Mouse (Mus musculus): ENCODE results near the gene Nme7. TPM values are rescaled to one million over a fixed set of nuclear protein-coding genes. Genes with fewer than 3 reads are reported as not detected.
A peak's percentile ranks its signal among the peaks of the same experiment; 100 is the strongest.

The Nme7 gene
- polyA plus RNA-seq (2012; ENCODE audit: insufficient read depth, insufficient read length, low replicate concordance, missing spikeins): not detected in 2 replicates

DNA sequence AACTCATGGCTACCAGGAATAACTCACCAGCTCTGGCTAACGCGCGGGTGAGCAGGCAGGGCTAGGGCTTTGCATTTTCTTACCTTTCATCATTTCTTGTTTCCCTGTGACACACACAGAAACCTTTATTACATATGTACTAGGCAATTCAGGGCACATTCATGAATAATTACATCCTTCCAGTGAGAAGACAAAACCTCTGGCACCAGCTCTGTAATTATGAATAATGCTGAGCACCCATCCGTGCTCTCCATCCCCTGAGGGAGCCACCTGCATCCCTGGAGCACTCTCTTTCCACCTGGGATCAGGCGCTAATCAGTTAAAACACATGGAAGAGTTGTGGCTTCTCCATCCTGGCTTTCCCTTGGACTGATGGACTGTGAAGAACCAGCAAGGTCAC is at the start of gene Nme7:
Gene Nme7, plus strand, starts transcription at position 301 of the 400 bp plus-strand sequence.
- Histone ChIP-seq H3K27ac (ENCODE audit: insufficient read depth, low read depth, low read length) (no peak within 1 kb of the TSS), H3K4me3 (ENCODE audit: insufficient read depth, low read depth, low read length) (no peak within 1 kb of the TSS), H3K4me1 (ENCODE audit: control insufficient read depth, insufficient read depth, low read length) (peaks cover 5% of the 10 kb centered on the region; the same call in 1 of the 2 replicates)
- TF ChIP-seq POLR2A (IDR thresholded peaks at IDR 0.05; ENCODE audit: insufficient read depth, low read depth, low read length): no peak
- TF ChIP-seq CTCF (IDR thresholded peaks at IDR 0.05; ENCODE audit: insufficient read depth, low read depth, low read length): no peak
- WGBS: 34% methylated on average over 5 of the region's 5 CpGs

DNA sequence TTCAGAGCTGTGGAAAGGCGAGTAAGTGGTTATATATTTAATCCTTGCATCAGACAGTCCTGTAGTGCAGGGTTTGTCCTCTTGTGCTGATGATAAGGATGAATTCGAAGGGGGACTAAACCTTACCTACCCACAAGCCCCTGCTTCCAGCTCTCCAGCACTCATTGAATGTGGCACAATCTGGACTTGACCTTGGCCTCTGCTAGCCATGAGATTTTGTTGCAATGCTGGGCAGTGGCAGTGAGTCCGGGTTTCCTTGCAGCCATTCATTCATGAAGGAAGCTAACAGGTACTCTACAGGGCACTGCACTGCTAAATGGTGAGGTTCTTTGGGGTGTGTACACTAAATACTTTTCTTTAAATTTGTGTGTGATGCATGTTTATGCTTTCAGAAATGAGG is 49.1 kb upstream of the Nme7 start:
- no peak for TF ChIP-seq POLR2A (IDR thresholded peaks at IDR 0.05; ENCODE audit: insufficient read depth, low read depth, low read length)
- TF ChIP-seq CTCF (IDR thresholded peaks at IDR 0.05; ENCODE audit: insufficient read depth, low read depth, low read length): no peak
- no peak overlapping the region for H3K27ac ChIP-seq (ENCODE audit: insufficient read depth, low read depth, low read length)
- H3K4me3 ChIP-seq (ENCODE audit: insufficient read depth, low read depth, low read length): no peak overlapping the region
- no peaks in the 10 kb centered on the region for H3K4me1 ChIP-seq (ENCODE audit: control insufficient read depth, insufficient read depth, low read length)
- 84% methylated on average over 3 of the region's 3 CpGs for WGBS

DNA sequence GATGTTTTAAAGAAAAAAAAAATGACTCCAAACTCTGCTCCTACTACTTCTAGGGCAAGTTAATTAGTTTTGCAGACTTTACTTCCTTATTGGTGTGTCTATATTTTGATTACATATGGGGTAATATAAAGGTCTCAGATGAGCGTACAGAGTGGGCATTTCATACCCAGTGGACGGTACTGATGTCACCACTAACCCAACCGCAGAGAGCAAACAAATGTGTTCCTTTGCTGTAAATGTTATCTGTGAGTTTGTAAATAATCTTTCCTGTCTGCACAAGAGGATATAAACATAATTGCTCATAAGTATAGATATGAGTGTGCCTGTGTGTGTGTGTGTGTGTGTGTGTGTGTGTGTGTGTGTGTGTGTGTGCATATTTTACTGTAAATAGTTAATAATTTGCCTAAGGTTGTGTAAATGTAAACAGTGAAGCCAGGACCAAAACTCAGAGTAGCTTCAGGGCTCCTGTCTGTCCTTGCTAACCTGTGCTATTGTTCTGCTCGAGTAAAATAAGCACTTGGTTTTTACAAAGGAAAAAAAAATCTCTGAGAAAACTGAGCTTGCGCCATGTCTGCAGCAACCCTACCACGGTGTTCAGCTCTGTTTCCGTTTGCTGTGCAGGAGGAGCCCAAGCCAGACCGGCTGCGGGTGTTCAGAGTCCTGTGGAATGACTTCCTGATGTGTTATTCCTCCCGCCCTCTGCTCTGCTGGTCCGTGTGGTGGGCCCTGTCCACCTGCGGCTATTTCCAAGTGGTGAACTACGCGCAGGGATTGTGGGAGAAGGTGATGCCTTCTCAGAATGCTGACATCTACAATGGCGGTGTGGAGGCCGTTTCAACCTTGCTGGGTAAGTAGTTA is 43.5 kb upstream of the Nme7 start:
- H3K4me3 ChIP-seq (ENCODE audit: insufficient read depth, low read depth, low read length): no peak overlapping the region
- no peak overlapping the region for H3K27ac ChIP-seq (ENCODE audit: insufficient read depth, low read depth, low read length)
- H3K4me1 ChIP-seq (ENCODE audit: control insufficient read depth, insufficient read depth, low read length): peaks cover 3% of the 10 kb centered on the region; the same call in 1 of the 2 replicates
- 88% methylated on average over 16 of the region's 16 CpGs for WGBS
- no peak for TF ChIP-seq CTCF (IDR thresholded peaks at IDR 0.05; ENCODE audit: insufficient read depth, low read depth, low read length)
- no peak for TF ChIP-seq POLR2A (IDR thresholded peaks at IDR 0.05; ENCODE audit: insufficient read depth, low read depth, low read length)

DNA sequence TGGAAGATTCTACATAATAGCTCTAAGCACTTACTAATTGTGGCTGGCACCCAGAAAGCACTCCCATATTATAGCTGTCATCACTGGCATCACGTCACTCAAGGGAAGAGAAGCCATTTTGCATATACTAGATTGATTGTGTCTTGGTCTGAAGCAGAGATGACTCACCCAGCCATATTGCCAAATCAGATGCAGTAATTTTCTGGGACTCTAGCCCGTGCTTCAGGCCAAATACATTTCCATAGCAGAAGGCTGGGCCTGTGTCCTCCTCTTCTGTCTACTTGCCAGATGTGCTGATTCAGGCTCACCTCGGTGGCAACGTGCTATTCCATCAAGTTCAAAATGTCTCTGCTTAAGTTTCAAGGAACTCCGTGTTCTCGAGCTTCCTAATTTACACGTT is 42.4 kb upstream of the Nme7 start:
- no peak overlapping the region for H3K4me3 ChIP-seq (ENCODE audit: insufficient read depth, low read depth, low read length)
- TF ChIP-seq POLR2A (IDR thresholded peaks at IDR 0.05; ENCODE audit: insufficient read depth, low read depth, low read length): no peak
- no peak for TF ChIP-seq CTCF (IDR thresholded peaks at IDR 0.05; ENCODE audit: insufficient read depth, low read depth, low read length)
- WGBS: 43% methylated on average over 7 of the region's 7 CpGs
- H3K4me1 ChIP-seq (ENCODE audit: control insufficient read depth, insufficient read depth, low read length): peaks cover 3% of the 10 kb centered on the region; the same call in 1 of the 2 replicates
- no peak overlapping the region for H3K27ac ChIP-seq (ENCODE audit: insufficient read depth, low read depth, low read length)

DNA sequence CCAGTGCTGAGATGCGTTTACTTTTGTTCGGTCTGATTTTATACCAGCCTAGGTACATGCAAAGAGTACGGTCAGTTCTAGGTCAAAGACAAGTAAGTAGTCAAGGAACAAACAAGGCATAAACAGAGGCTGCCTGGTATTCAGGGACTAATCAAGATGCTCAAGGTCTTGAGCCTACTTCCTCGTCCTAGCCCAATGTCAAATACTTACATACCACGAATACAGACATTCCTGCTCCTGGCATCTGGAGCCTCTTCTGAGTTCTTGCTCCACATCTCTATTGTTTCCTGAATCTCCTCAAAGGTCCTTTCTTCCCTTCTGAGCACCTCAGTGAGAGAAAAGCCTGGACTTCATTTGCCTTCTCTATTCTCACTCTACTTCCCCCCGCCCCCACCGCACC is 33.0 kb upstream of the Nme7 start:
- H3K4me1 ChIP-seq (ENCODE audit: control insufficient read depth, insufficient read depth, low read length): peaks cover 4% of the 10 kb centered on the region; the same call in 1 of the 2 replicates
- H3K4me3 ChIP-seq (ENCODE audit: insufficient read depth, low read depth, low read length): no peak overlapping the region
- TF ChIP-seq POLR2A (IDR thresholded peaks at IDR 0.05; ENCODE audit: insufficient read depth, low read depth, low read length) (no peak), CTCF (IDR thresholded peaks at IDR 0.05; ENCODE audit: insufficient read depth, low read depth, low read length) (no peak)
- H3K27ac ChIP-seq (ENCODE audit: insufficient read depth, low read depth, low read length): no peak overlapping the region
- 91% methylated on average over 7 of the region's 7 CpGs for WGBS

DNA sequence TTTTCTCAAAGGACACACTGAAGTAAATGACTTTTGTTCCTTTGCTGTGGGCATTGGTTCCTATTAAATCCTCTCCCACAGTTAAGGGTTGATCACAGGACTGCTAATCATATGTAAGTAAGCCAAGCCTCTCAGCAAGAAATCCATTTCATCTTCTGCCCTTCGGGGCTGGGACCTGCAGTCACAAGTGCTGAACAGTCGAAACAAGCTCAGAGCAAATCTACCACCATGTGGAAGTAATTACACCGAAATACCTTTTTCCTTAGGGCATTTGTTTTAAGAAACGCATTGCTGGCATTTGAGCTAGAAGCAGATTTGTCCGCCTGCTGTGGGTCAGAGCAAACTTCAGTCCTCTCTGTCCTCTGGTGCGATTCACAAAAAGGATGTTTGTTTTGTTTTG is 30.3 kb upstream of the Nme7 start:
- Histone ChIP-seq H3K4me1 (ENCODE audit: control insufficient read depth, insufficient read depth, low read length) (no peaks in the 10 kb centered on the region), H3K4me3 (ENCODE audit: insufficient read depth, low read depth, low read length) (no peak overlapping the region), H3K27ac (ENCODE audit: insufficient read depth, low read depth, low read length) (no peak overlapping the region)
- WGBS: 79% methylated on average over 6 of the region's 6 CpGs
- no peak for TF ChIP-seq CTCF (IDR thresholded peaks at IDR 0.05; ENCODE audit: insufficient read depth, low read depth, low read length)
- no peak for TF ChIP-seq POLR2A (IDR thresholded peaks at IDR 0.05; ENCODE audit: insufficient read depth, low read depth, low read length)

DNA sequence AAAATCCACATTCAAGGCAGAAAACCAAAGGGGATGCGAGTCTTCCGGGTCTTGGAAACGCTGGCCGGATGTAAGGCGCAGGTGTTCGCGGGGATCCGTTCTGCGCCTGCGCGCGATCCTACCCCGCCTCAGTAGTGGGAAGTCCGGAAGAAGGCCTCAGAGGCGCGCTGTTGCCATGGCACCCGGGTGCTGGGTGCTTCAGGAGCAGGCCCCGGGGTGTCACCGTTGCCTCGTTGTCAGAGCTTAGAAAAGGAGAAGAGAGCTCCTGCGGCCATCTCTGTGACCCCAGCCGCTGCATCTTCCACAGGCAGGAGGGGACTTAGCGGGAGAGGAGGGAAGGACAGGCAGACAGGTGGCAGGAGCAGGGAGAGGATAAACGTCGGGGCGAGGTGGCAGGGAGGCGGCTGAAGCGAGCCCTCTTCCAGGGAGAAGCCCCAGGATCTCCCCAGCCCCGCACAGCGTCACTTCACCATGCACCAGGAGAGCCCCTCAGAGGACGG is 28.4 kb upstream of the Nme7 start, which contains the start of gene Ccdc181:
Gene Ccdc181, plus strand, starts transcription at position 131 of the 500 bp plus-strand sequence.
- TF ChIP-seq POLR2A (IDR thresholded peaks at IDR 0.05; ENCODE audit: insufficient read depth, low read depth, low read length) (peak; percentile 86), CTCF (IDR thresholded peaks at IDR 0.05; ENCODE audit: insufficient read depth, low read depth, low read length) (no peak)
- no peaks in the 10 kb centered on the region for H3K4me1 ChIP-seq (ENCODE audit: control insufficient read depth, insufficient read depth, low read length)
- under 1% methylated on average over 31 of the region's 31 CpGs for WGBS
- peak within 1 kb of the TSS; percentile 94 for H3K27ac ChIP-seq (ENCODE audit: insufficient read depth, low read depth, low read length)
- H3K4me3 ChIP-seq (ENCODE audit: insufficient read depth, low read depth, low read length): peak within 1 kb of the TSS; percentile 75

DNA sequence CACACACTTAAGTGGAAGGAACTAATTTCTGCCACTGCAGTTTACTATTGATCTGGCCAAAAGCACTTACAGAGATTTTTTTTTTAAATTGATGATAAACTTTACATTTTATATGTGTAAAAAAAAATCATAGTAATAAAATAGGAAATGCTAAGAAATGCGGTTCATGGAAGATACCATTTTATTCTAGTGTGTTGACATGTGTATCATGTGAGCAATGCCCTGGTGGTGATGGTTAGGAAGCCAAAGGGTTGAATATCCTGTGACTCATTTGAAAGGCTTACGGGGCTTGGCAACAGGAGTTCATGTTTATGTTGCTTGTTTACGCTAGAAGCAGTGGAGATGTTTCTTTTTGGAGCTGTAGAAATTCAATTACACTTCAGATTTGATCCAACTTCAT is 27.4 kb upstream of the Nme7 start:
- TF ChIP-seq POLR2A (IDR thresholded peaks at IDR 0.05; ENCODE audit: insufficient read depth, low read depth, low read length) (no peak), CTCF (IDR thresholded peaks at IDR 0.05; ENCODE audit: insufficient read depth, low read depth, low read length) (no peak)
- no peaks in the 10 kb centered on the region for H3K4me1 ChIP-seq (ENCODE audit: control insufficient read depth, insufficient read depth, low read length)
- no peak overlapping the region for H3K4me3 ChIP-seq (ENCODE audit: insufficient read depth, low read depth, low read length)
- 64% methylated on average over 3 of the region's 3 CpGs for WGBS
- H3K27ac ChIP-seq (ENCODE audit: insufficient read depth, low read depth, low read length): no peak overlapping the region

DNA sequence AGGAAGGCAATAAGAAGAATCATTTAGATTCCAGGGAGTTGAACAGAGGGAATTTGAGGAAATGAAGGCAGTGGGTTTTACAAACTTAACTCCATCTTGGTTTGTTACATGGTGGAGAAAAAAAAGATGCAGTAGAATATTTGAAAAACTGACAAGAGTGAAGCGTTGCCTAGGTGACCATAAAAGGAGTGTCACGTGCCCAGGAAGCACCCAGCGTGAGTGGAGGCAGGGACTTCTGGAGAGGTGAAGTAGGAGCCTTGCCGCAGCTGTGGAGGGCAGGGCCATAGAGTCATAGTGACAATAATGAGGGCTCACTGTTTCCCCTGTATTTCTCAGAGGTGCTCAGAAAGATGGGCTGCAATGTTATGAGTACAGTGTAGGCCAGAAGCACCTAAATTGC is 24.6 kb upstream of the Nme7 start:
- TF ChIP-seq CTCF (IDR thresholded peaks at IDR 0.05; ENCODE audit: insufficient read depth, low read depth, low read length) (no peak), POLR2A (IDR thresholded peaks at IDR 0.05; ENCODE audit: insufficient read depth, low read depth, low read length) (no peak)
- WGBS: 79% methylated on average over 4 of the region's 4 CpGs
- Histone ChIP-seq H3K27ac (ENCODE audit: insufficient read depth, low read depth, low read length) (no peak overlapping the region), H3K4me3 (ENCODE audit: insufficient read depth, low read depth, low read length) (no peak overlapping the region), H3K4me1 (ENCODE audit: control insufficient read depth, insufficient read depth, low read length) (no peaks in the 10 kb centered on the region)
